Mouse (Mus musculus) forebrain, embryonic 14.5 days (tissue): ENCODE results near the gene Eif5a. TPM values are rescaled to one million over a fixed set of nuclear protein-coding genes. Genes with fewer than 3 reads are reported as not detected.
A peak's percentile ranks its signal among the peaks of the same experiment; 100 is the strongest.

ENCODE experiments used
- ATAC-seq: fragments of 200-750 bp; cut with Nextera tagmentation; 2 replicates; pipeline ENCODE4 v1.8.0; 2017; ENCODE audit warnings: mild to moderate bottlenecking, moderate library complexity
- DNase-seq: peaks from one replicate; pipeline ENCODE4 v3.0.0-alpha.2; 2015; ENCODE audit warnings: low spot score
- H3K27ac ChIP-seq: fragments of 300-500 bp; sonication (generic); 2 replicates; pipeline ENCODE4 v1.5.1; 2014; ENCODE audit warnings: low read depth, mild to moderate bottlenecking, control low read depth, low read length, moderate library complexity
- H3K27me3 ChIP-seq: fragments of 300-500 bp; sonication (generic); replicated peaks from 2 replicates; pipeline ENCODE4 v1.6.1; 2014; ENCODE audit warnings: low read length, control low read depth, mixed read lengths; ENCODE audit not compliant: control insufficient read depth, insufficient read depth
- H3K36me3 ChIP-seq: fragments of 300-500 bp; sonication (generic); 2 replicates; pipeline ENCODE4 v1.6.1; 2014; ENCODE audit warnings: low read length, control low read depth; ENCODE audit not compliant: control insufficient read depth, insufficient read depth
- H3K4me1 ChIP-seq: fragments of 300-500 bp; sonication (generic); 2 replicates; pipeline ENCODE4 v1.6.1; 2014; ENCODE audit warnings: antibody characterized with exemption, low read length, control low read depth; ENCODE audit not compliant: control insufficient read depth, insufficient read depth
- H3K4me2 ChIP-seq: fragments of 300-500 bp; sonication (generic); 2 replicates; pipeline ENCODE4 v1.6.1; 2014; ENCODE audit warnings: mild to moderate bottlenecking, control low read depth, low read length
- H3K4me3 ChIP-seq: fragments of 300-500 bp; sonication (generic); 2 replicates; pipeline ENCODE4 v1.5.1; 2014; ENCODE audit warnings: low read depth, low read length, control low read depth
- H3K9ac ChIP-seq: fragments of 300-500 bp; sonication (generic); 2 replicates; pipeline ENCODE4 v1.6.1; 2014; ENCODE audit warnings: mild to moderate bottlenecking, low read length, control low read depth, moderate library complexity
- H3K9me3 ChIP-seq: fragments of 300-500 bp; sonication (generic); replicated peaks from 2 replicates; pipeline ENCODE4 v1.6.1; 2016; ENCODE audit warnings: low read length, control low read depth, mixed read lengths; ENCODE audit not compliant: control insufficient read depth
- WGBS: fragments of 180-500 bp; shearing (Covaris S2); extraction: QIAGEN DNeasy Blood & Tissue Kit; methylation state at CpG from one replicate; pipeline ENCODE4 v1.1.7; 2014; 5-methylcytosine and 5-hydroxymethylcytosine counted together
- polyA plus RNA-seq: library from polyadenylated mRNA; unstranded; fragments of >200 nt; fragmentation: Nextera tagmentation; extraction: Ambion mirVana; gene quantifications from 2 replicates; pipeline ENCODE4 v1.2.1, GENCODE M21; 2014

The Eif5a gene
- polyA plus RNA-seq, 1 experiment from 2014 or later, result 1,277 TPM

GRCm38 (mm10) chr11:69914372-69914764, 7.4 kb downstream of the Eif5a start:
- Histone ChIP-seq H3K27me3 (no peaks in the 10 kb centered on the region), H3K4me1 (peaks cover 23% of the 10 kb centered on the region), H3K4me3 (peak overlapping the region; percentile 80), H3K36me3 (peaks cover 88% of the 10 kb centered on the region), H3K4me2 (peak overlapping the region; percentile 100), H3K9ac (peak overlapping the region; percentile 82), H3K9me3 (no peaks in the 10 kb centered on the region), H3K27ac (peak overlapping the region; percentile 80)
- ATAC-seq (no peak), DNase-seq (no peak)
- WGBS, result 2% methylated on average over 17 of the region's 17 CpGs

GRCm38 (mm10) chr11:69913554-69914371, 8.0 kb downstream of the Eif5a start, which contains the start of gene Gps2:
Gene Gps2 (plus strand): TSS chr11:69913888.
- Histone ChIP-seq H3K36me3 (peaks cover 90% of the 10 kb centered on the region), H3K4me2 (peak within 1 kb of the TSS; percentile 100), H3K9ac (peak within 1 kb of the TSS; percentile 82), H3K27ac (peak within 1 kb of the TSS; percentile 80), H3K4me3 (peak within 1 kb of the TSS; percentile 80), H3K4me1 (peaks cover 18% of the 10 kb centered on the region), H3K9me3 (no peaks in the 10 kb centered on the region), H3K27me3 (no peaks in the 10 kb centered on the region)
- ATAC-seq (peak; percentile 95), DNase-seq (peak; percentile 98)
- WGBS, result 2% methylated on average over 61 of the region's 61 CpGs

- Histone ChIP-seq H3K9ac (peak overlapping the region; percentile 82; the same call in 1 of the 2 replicates), H3K4me2 (peak overlapping the region; percentile 100), H3K9me3 (no peaks in the 10 kb centered on the region), H3K27me3 (no peaks in the 10 kb centered on the region), H3K27ac (0 out of 2 replicates have a peak overlapping the region, but pooled peaks have one; percentile 63), H3K36me3 (peaks cover 90% of the 10 kb centered on the region), H3K4me1 (peaks cover 17% of the 10 kb centered on the region), H3K4me3 (peak overlapping the region; percentile 80)
- no peak for DNase-seq
- WGBS, result 78% methylated on average over 15 of the region's 15 CpGs
- peak; percentile 5; the same call in 1 of the 2 replicates for ATAC-seq
These were observed 8.8 kb downstream of the Eif5a start for GRCm38 (mm10) chr11:69912716-69913530.

GRCm38 (mm10) chr11:69911701-69912100, 10.1 kb downstream of the Eif5a start:
- DNase-seq (no peak), ATAC-seq (no peak)
- no peak overlapping the region for H3K9ac ChIP-seq
- peaks cover 17% of the 10 kb centered on the region for H3K4me1 ChIP-seq
- WGBS, result 93% methylated on average over 6 of the region's 6 CpGs
- no peak overlapping the region for H3K4me2 ChIP-seq
- peaks cover 90% of the 10 kb centered on the region for H3K36me3 ChIP-seq
- no peak overlapping the region for H3K4me3 ChIP-seq
- no peaks in the 10 kb centered on the region for H3K9me3 ChIP-seq
- no peaks in the 10 kb centered on the region for H3K27me3 ChIP-seq
- no peak overlapping the region for H3K27ac ChIP-seq

- no peak for ATAC-seq
- 96% methylated on average over 17 of the region's 17 CpGs for WGBS
These were observed 10.8 kb downstream of the Eif5a start for GRCm38 (mm10) chr11:69910781-69911560.

GRCm38 (mm10) chr11:69910177-69910576, 11.6 kb downstream of the Eif5a start:
- Histone ChIP-seq H3K36me3 (peaks cover 90% of the 10 kb centered on the region), H3K4me2 (no peak overlapping the region), H3K4me1 (peaks cover 13% of the 10 kb centered on the region), H3K4me3 (no peak overlapping the region), H3K27me3 (no peaks in the 10 kb centered on the region), H3K9ac (no peak overlapping the region), H3K9me3 (no peaks in the 10 kb centered on the region), H3K27ac (no peak overlapping the region)
- ATAC-seq (no peak), DNase-seq (no peak)
- WGBS, result 95% methylated on average over 8 of the region's 8 CpGs

More at GRCm38 (mm10) chr11:69910781-69911560, 10.8 kb downstream of the Eif5a start:
- Histone ChIP-seq H3K36me3 (peaks cover 90% of the 10 kb centered on the region), H3K4me3 (no peak overlapping the region), H3K4me1 (peaks cover 17% of the 10 kb centered on the region), H3K27me3 (no peaks in the 10 kb centered on the region), H3K4me2 (no peak overlapping the region), H3K9me3 (no peaks in the 10 kb centered on the region), H3K27ac (no peak overlapping the region), H3K9ac (no peak overlapping the region)
- DNase-seq, result no peak

GRCm38 (mm10) chr11:69909174-69909573, 12.6 kb downstream of the Eif5a start:
- DNase-seq, result no peak
- H3K4me2 ChIP-seq, result no peak overlapping the region
- WGBS, result 91% methylated on average over 5 of the region's 5 CpGs
- H3K4me1 ChIP-seq, result peaks cover 5% of the 10 kb centered on the region; the same call in 1 of the 2 replicates
- no peak overlapping the region for H3K27ac ChIP-seq
- no peak overlapping the region for H3K4me3 ChIP-seq
- H3K36me3 ChIP-seq, result peaks cover 94% of the 10 kb centered on the region
- no peak for ATAC-seq
- H3K9me3 ChIP-seq, result no peaks in the 10 kb centered on the region
- no peak overlapping the region for H3K9ac ChIP-seq
- H3K27me3 ChIP-seq, result no peaks in the 10 kb centered on the region

GRCm38 (mm10) chr11:69908645-69909044, 13.1 kb downstream of the Eif5a start:
- no peak for DNase-seq
- Histone ChIP-seq H3K36me3 (peaks cover 100% of the 10 kb centered on the region), H3K4me1 (peaks cover 4% of the 10 kb centered on the region; the same call in 1 of the 2 replicates), H3K4me3 (no peak overlapping the region), H3K4me2 (no peak overlapping the region), H3K27me3 (no peaks in the 10 kb centered on the region), H3K9me3 (no peaks in the 10 kb centered on the region), H3K9ac (no peak overlapping the region), H3K27ac (no peak overlapping the region)
- no peak for ATAC-seq
- 96% methylated on average over 11 of the region's 11 CpGs for WGBS
